Mouse (Mus musculus): ENCODE measurements around the gene Prim2. TPM values are rescaled to one million over a fixed set of nuclear protein-coding genes. Genes with fewer than 3 reads are reported as not detected.

Gene Prim2
- 28.3 and 28.6 TPM in 2 replicates for polyA plus RNA-seq (2011; ENCODE audit: insufficient read length, low read depth, missing spikeins)

DNA sequence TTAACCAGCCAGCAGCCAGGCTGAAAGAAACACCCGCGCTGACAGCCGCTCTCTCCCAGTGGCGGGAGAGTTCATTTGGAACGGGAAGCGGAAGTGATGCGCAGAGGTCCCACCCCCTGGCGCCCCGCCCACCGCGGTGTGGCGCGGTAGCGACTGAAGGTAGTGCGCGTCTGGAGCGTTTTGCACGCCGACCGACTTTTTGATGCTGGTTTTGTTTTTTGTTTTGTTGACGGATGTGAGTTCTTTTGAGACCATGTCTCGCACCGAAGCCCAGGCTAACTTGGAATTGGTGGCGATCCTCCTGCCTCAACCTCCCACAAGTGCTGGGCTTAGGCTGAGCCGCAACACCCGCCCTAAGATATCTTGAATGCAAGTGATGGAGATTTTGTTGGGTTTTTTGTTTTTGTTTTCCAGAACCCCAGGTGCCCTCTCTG, at the start of gene Prim2:
TSS of gene Prim2 (minus strand) at position 88 of the 434 bp plus-strand sequence.
- Histone ChIP-seq H3K4me3 (ENCODE audit: insufficient read depth, low read length) (peak within 1 kb of the TSS; percentile 82), H3K27ac (ENCODE audit: insufficient read depth, low read length) (peak within 1 kb of the TSS; percentile 77), H3K4me1 (ENCODE audit: control insufficient read depth, insufficient read depth, low read length) (peaks cover 9% of the 10 kb centered on the region)
- TF ChIP-seq CTCF (IDR thresholded peaks at IDR 0.05; ENCODE audit: borderline replicate concordance, insufficient read depth, low read length): no peak
- TF ChIP-seq POLR2A (IDR thresholded peaks at IDR 0.05; ENCODE audit: low read depth, low read length): peak; percentile 84

DNA sequence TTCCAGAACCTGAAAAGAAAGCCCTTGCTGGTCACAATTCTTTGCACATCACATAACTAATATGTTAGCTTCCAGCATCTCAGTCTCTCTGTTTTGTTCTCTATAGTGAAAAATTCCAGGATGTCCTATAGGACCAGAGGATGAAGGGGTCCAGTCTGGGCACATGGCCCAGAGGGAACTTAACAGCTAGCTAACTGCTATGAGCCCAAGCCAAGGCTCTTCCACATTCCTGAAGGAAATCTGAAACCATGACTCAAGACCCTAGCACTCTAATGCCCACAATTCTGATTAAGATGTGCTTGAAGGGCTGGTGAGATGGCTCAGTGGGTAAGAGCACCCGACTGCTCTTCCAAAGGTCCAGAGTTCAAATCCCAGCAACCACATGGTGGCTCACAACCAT, 48.0 kb upstream of the Prim2 start:
- TF ChIP-seq CTCF (IDR thresholded peaks at IDR 0.05; ENCODE audit: borderline replicate concordance, insufficient read depth, low read length) (no peak), POLR2A (IDR thresholded peaks at IDR 0.05; ENCODE audit: low read depth, low read length) (no peak)
- H3K4me3 ChIP-seq (ENCODE audit: insufficient read depth, low read length): no peak overlapping the region
- no peak overlapping the region for H3K27ac ChIP-seq (ENCODE audit: insufficient read depth, low read length)
- 0 out of 2 replicates have a peak, but pooled peaks cover 3% of the 10 kb centered on the region for H3K4me1 ChIP-seq (ENCODE audit: control insufficient read depth, insufficient read depth, low read length)

DNA sequence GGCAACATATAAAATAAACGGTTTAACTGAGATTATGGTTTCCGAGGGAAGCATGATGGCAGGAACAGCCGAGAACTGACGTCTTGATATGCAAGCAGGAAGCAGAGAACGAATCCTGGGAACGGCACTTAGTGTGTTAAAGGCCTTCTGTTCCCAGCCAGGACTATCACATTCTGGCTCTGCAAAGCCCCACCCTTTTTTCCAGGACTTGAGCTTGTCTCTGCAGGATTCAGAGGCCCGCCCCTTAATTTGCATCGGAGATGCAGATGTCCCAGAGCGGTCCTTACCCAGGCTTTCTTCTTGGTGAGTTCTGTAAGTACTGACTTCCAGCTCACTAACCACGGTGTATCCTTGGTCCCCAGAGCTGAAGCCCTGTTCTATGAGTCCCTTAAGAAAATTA, 45.2 kb upstream of the Prim2 start:
- no peak overlapping the region for H3K27ac ChIP-seq (ENCODE audit: insufficient read depth, low read length)
- TF ChIP-seq CTCF (IDR thresholded peaks at IDR 0.05; ENCODE audit: borderline replicate concordance, insufficient read depth, low read length): no peak
- no peak for TF ChIP-seq POLR2A (IDR thresholded peaks at IDR 0.05; ENCODE audit: low read depth, low read length)
- H3K4me1 ChIP-seq (ENCODE audit: control insufficient read depth, insufficient read depth, low read length): no peaks in the 10 kb centered on the region
- H3K4me3 ChIP-seq (ENCODE audit: insufficient read depth, low read length): no peak overlapping the region

DNA sequence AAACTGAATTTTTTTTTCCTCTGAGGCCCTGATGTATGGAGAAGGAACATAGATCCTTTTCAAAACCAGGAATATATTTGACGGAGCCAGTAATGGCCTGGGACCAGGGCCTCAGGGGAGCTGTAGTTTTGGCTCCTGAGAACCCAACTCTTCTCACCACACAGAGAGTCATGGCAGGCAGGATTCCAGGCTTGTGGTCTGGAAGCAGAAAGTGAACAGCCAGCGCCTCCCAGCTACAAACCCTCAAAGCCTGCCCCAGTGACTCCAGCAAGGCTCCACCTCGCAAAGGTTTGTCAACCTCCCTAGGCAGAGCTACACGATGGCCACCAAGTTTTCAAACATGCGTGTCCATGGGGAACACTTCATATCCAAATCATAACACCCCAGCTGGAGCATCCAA, 42.4 kb upstream of the Prim2 start:
- Histone ChIP-seq H3K27ac (ENCODE audit: insufficient read depth, low read length) (no peak overlapping the region), H3K4me3 (ENCODE audit: insufficient read depth, low read length) (no peak overlapping the region)
- TF ChIP-seq POLR2A (IDR thresholded peaks at IDR 0.05; ENCODE audit: low read depth, low read length) (no peak), CTCF (IDR thresholded peaks at IDR 0.05; ENCODE audit: borderline replicate concordance, insufficient read depth, low read length) (no peak)

DNA sequence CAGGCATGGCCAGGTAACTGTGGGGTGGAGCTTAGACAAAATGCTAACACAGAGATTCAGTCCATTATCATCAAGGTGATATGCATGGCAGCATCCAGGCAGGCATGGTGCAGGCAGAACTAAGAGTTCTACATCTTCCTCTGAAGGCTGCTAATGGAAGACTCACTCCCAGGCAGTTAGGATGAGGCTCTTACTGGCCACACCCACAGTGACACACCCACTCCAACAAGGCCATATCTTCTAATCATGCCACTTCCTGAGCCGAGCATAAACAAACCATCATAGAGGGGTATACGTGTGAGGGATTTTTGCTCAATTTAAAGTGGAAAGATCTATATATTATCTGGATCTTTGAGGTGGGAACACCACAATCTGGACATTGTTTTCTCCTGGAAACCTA, 40.0 kb upstream of the Prim2 start:
- no peak for TF ChIP-seq POLR2A (IDR thresholded peaks at IDR 0.05; ENCODE audit: low read depth, low read length)
- TF ChIP-seq CTCF (IDR thresholded peaks at IDR 0.05; ENCODE audit: borderline replicate concordance, insufficient read depth, low read length): no peak
- Histone ChIP-seq H3K4me1 (ENCODE audit: control insufficient read depth, insufficient read depth, low read length) (no peaks in the 10 kb centered on the region), H3K4me3 (ENCODE audit: insufficient read depth, low read length) (no peak overlapping the region), H3K27ac (ENCODE audit: insufficient read depth, low read length) (no peak overlapping the region)

More for the DNA sequence above, 42.4 kb upstream of the Prim2 start:
- H3K4me1 ChIP-seq (ENCODE audit: control insufficient read depth, insufficient read depth, low read length): no peaks in the 10 kb centered on the region

DNA sequence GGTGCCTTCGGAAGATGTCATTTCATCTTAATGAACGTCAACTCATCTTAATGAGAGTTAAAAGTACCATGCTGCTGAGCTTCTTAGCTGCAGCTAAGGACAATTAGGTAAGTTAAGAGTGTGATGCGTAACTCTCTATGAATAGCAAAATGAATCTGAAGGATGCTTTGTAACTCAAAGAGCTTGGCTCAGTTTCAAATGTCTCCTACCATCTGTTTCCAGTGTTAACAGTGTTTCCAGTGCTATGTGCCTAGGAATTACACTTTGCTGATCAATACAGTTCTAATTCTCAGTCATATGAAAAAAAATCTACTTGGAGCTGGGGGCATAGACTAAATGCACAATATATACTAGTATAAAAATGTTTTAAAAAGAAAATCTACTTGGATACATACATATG, 31.6 kb upstream of the Prim2 start:
- no peak overlapping the region for H3K27ac ChIP-seq (ENCODE audit: insufficient read depth, low read length)
- TF ChIP-seq CTCF (IDR thresholded peaks at IDR 0.05; ENCODE audit: borderline replicate concordance, insufficient read depth, low read length) (no peak), POLR2A (IDR thresholded peaks at IDR 0.05; ENCODE audit: low read depth, low read length) (no peak)
- no peak overlapping the region for H3K4me3 ChIP-seq (ENCODE audit: insufficient read depth, low read length)
- H3K4me1 ChIP-seq (ENCODE audit: control insufficient read depth, insufficient read depth, low read length): peaks cover 11% of the 10 kb centered on the region

DNA sequence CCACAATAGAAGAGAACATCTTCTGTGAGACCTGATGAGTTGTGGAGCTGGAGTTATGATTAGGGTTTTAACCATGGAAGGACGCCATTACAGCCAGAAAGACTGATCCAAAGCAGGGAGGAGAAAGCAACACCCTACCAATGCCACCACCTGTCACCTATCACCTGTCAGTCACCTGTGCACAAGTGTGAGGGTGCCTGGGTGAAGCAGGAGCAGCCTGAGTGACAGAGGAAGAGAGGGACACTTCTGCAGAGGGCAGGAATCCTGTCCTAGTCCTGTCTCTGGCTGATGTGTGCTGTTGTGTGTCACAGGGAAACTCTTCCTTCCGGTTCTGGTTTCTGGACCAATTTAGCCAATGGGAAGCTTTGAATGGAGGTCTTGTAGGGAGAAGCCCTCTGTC, 26.4 kb upstream of the Prim2 start:
- Histone ChIP-seq H3K4me3 (ENCODE audit: insufficient read depth, low read length) (no peak overlapping the region), H3K27ac (ENCODE audit: insufficient read depth, low read length) (peak overlapping the region; percentile 94; the same call in 1 of the 2 replicates), H3K4me1 (ENCODE audit: control insufficient read depth, insufficient read depth, low read length) (peaks cover 16% of the 10 kb centered on the region)
- TF ChIP-seq POLR2A (IDR thresholded peaks at IDR 0.05; ENCODE audit: low read depth, low read length): no peak
- no peak for TF ChIP-seq CTCF (IDR thresholded peaks at IDR 0.05; ENCODE audit: borderline replicate concordance, insufficient read depth, low read length)

DNA sequence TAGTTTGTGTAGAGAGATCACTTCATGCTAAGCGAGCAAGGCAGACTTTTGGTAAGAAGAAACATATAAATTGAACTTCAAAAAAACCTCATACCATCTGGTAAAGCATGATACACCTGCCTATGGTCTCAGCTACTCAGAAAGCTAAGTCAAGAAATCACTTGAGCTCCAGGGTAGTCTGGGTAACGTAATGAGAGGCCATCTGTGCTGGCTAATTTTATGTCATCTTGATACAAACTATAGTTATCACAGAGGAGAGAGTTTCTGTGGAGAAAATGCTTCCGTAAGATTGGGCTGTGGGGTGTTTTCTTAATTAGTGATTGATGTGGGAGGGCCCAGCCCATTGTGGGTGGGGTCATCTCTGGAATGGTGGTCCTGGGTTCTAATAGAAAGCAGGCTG, 24.3 kb upstream of the Prim2 start:
- no peak overlapping the region for H3K4me3 ChIP-seq (ENCODE audit: insufficient read depth, low read length)
- H3K27ac ChIP-seq (ENCODE audit: insufficient read depth, low read length): no peak overlapping the region
- TF ChIP-seq POLR2A (IDR thresholded peaks at IDR 0.05; ENCODE audit: low read depth, low read length) (no peak), CTCF (IDR thresholded peaks at IDR 0.05; ENCODE audit: borderline replicate concordance, insufficient read depth, low read length) (no peak)
- peaks cover 15% of the 10 kb centered on the region for H3K4me1 ChIP-seq (ENCODE audit: control insufficient read depth, insufficient read depth, low read length)

DNA sequence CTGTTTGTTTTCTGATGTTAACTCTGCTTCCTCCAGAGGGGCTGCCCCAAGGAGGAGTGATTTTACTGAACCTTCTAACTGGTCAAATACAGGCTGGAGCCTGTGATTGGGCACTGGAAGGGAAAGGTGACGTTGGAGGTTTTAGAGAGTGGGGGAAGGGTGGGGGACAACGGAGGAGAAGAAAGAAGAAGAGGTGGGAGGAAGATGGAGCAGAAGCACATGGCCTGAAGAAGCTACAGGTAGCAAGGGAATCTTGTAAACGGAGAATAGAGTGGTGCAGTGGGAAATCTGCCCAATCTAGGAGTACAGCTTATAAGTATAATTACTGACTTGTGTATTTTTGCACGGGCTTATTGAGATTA, 20.5 kb upstream of the Prim2 start:
- Histone ChIP-seq H3K4me1 (ENCODE audit: control insufficient read depth, insufficient read depth, low read length) (peaks cover 11% of the 10 kb centered on the region), H3K27ac (ENCODE audit: insufficient read depth, low read length) (peak overlapping the region; percentile 72), H3K4me3 (ENCODE audit: insufficient read depth, low read length) (no peak overlapping the region)
- TF ChIP-seq CTCF (IDR thresholded peaks at IDR 0.05; ENCODE audit: borderline replicate concordance, insufficient read depth, low read length): no peak
- no peak for TF ChIP-seq POLR2A (IDR thresholded peaks at IDR 0.05; ENCODE audit: low read depth, low read length)

DNA sequence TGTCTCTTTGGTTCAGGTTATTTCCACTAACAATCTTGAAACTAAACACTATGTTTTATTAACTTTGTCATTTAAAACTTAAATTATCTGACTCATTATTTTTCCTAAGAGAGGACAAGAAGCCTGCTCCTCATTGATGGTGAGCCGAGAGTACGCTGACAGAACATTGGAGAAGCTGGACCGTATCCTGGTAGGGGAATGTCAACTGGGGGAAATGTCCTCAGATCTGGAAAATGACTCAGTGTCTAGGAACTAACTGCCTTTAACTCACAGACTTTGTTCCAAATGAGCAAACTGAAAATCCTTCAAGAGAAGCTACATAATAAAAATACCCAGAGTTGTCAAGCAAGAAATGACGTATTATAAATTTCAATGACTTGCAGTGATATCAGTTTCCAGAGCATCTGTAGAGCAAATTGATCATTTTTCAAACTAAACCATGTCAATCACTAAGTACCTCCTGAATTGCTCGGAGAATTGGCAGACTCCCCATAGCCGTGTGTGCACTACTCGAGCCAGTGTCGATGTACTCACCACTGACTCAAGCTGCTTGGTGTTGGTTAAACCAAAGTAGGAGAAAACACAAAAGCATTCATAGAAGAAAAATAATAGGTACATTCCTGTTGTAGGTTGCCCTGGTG, 20.0 kb upstream of the Prim2 start:
- TF ChIP-seq CTCF (IDR thresholded peaks at IDR 0.05; ENCODE audit: borderline replicate concordance, insufficient read depth, low read length) (no peak), POLR2A (IDR thresholded peaks at IDR 0.05; ENCODE audit: low read depth, low read length) (no peak)
- H3K4me3 ChIP-seq (ENCODE audit: insufficient read depth, low read length): no peak overlapping the region
- H3K27ac ChIP-seq (ENCODE audit: insufficient read depth, low read length): peak overlapping the region; percentile 72
- peaks cover 9% of the 10 kb centered on the region for H3K4me1 ChIP-seq (ENCODE audit: control insufficient read depth, insufficient read depth, low read length)
